Mouse (Mus musculus) testis, adult 2 months (tissue): ENCODE measurements around the gene Tpi1. TPM values are rescaled to one million over a fixed set of nuclear protein-coding genes. Genes with fewer than 3 reads are reported as not detected.
"Not testable (repeated sequence)": the region's sequence is repeated elsewhere in the genome, so short reads cannot be mapped to it uniquely, and the experiment has no call there.

Source experiments
- H3K27ac ChIP-seq: fragments of 200-500 bp; 2 replicates; pipeline ENCODE4 v1.5.1; 2012; ENCODE audit warnings: low read depth, low read length; ENCODE audit not compliant: control insufficient read depth, insufficient read depth
- H3K27me3 ChIP-seq: fragments of 200-500 bp; 2 replicates; pipeline ENCODE4 v1.6.1; 2012; ENCODE audit warnings: mild to moderate bottlenecking, low read length, moderate library complexity; ENCODE audit not compliant: control insufficient read depth, insufficient read depth
- H3K36me3 ChIP-seq: fragments of 200-500 bp; 2 replicates; pipeline ENCODE4 v1.6.1; 2012; ENCODE audit warnings: mild to moderate bottlenecking, low read length; ENCODE audit not compliant: control insufficient read depth, insufficient read depth
- H3K4me1 ChIP-seq: fragments of 200-500 bp; 2 replicates; pipeline ENCODE4 v1.6.1; 2012; ENCODE audit warnings: low read length; ENCODE audit not compliant: control insufficient read depth, insufficient read depth
- H3K4me3 ChIP-seq: fragments of 200-500 bp; 2 replicates; pipeline ENCODE4 v1.5.1; 2012; ENCODE audit warnings: low read depth, mild to moderate bottlenecking, low read length, moderate library complexity, mixed read lengths; ENCODE audit not compliant: control insufficient read depth
- CTCF ChIP-seq: fragments of 200-500 bp; IDR thresholded peaks from 2 replicates; pipeline ENCODE4 v1.5.1; 2012; ENCODE audit warnings: low read depth, mild to moderate bottlenecking, inconsistent platforms, low read length, moderate library complexity; ENCODE audit not compliant: control insufficient read depth, insufficient read depth, insufficient replicate concordance
- POLR2A ChIP-seq: fragments of 200-500 bp; IDR thresholded peaks from 2 replicates; pipeline ENCODE4 v1.6.1; 2012; ENCODE audit warnings: low read depth, mild to moderate bottlenecking, inconsistent platforms, low read length, moderate library complexity; ENCODE audit not compliant: control insufficient read depth
- polyA plus RNA-seq: library from polyadenylated mRNA; depleted of rRNA; stranded (reverse); fragments of >200 nt; gene quantifications from 2 replicates; pipeline ENCODE4 v1.2.3, GENCODE M21; 2012

The Tpi1 gene
- polyA plus RNA-seq, 1 experiment, result 473 TPM

GRCm38 (mm10) chr6:124811701-124812560 is 2.2 kb downstream of the Tpi1 start:
- peaks cover 2% of the 10 kb centered on the region; the same call in 1 of the 2 replicates for H3K36me3 ChIP-seq
- H3K27me3 ChIP-seq, result no peaks in the 10 kb centered on the region
- no peak for TF ChIP-seq POLR2A
- no peak for TF ChIP-seq CTCF
- peaks cover 52% of the 10 kb centered on the region for H3K4me1 ChIP-seq
- no peak overlapping the region for H3K27ac ChIP-seq
- peak overlapping the region; percentile 83 for H3K4me3 ChIP-seq

DNA sequence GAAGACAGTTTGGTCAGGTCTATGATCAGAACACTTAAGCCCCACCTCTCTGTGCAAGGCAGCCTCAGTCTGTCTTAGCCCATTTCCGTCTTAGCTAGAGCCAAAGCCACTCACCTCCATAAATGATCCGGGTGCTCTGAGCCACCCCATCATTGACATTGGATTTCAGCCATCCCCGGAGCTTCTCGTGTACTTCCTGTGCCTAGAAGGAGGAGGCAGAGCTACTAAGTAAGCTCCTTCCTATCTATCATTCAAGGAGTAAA is 2.8 kb downstream of the Tpi1 start:
- TF ChIP-seq POLR2A (no peak), CTCF (no peak)

GRCm38 (mm10) chr6:124810566-124811402 is 3.3 kb downstream of the Tpi1 start:
- peak overlapping the region; percentile 92 for H3K4me3 ChIP-seq
- not testable (repeated sequence) for H3K36me3 ChIP-seq, H3K27me3 ChIP-seq, H3K27ac ChIP-seq
- H3K4me1 ChIP-seq, result peaks cover 59% of the 10 kb centered on the region

More for the DNA sequence above, 2.8 kb downstream of the Tpi1 start:
- Histone ChIP-seq H3K36me3 (peaks cover 2% of the 10 kb centered on the region; the same call in 1 of the 2 replicates), H3K4me3 (peak overlapping the region; percentile 83), H3K27ac (no peak overlapping the region), H3K27me3 (no peaks in the 10 kb centered on the region), H3K4me1 (peaks cover 56% of the 10 kb centered on the region)

DNA sequence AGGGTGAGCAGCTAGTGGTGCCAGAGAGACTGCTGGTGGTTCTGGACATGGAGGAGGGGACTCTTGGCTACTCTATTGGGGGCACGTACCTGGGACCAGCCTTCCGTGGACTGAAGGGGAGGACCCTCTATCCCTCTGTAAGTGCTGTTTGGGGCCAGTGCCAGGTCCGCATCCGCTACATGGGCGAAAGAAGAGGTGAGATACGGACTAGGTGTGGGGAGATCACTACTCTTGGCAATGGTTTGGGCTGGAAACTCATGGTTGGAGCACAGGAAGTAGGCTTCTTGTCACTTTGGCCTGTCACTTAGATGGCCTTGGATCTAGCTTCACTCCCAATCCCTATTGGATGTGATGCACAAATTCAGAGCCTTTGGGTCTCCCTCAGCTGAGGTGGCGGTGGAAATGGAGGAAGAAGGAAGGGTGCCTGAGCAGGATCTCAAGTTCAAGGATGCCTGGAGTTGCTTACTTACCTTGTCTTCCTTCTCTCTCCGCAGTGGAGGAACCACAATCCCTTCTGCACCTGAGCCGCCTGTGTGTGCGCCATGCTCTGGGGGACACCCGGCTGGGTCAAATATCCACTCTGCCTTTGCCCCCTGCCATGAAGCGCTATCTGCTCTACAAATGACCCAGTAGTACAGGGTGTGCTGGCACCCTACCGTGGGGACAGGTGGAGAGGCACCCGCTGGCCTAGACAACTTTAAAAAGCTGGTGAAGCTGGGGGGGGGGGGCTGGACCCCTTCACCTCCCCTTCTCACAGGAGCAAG is 4.1 kb downstream of the Tpi1 start:
- H3K27me3 ChIP-seq, result no peaks in the 10 kb centered on the region
- H3K27ac ChIP-seq, result no peak overlapping the region
- TF ChIP-seq POLR2A, result no peak
- no peak for TF ChIP-seq CTCF
- H3K4me1 ChIP-seq, result peaks cover 53% of the 10 kb centered on the region
- H3K4me3 ChIP-seq, result peak overlapping the region; percentile 92
- peaks cover 2% of the 10 kb centered on the region; the same call in 1 of the 2 replicates for H3K36me3 ChIP-seq

GRCm38 (mm10) chr6:124809052-124809774 is 4.9 kb downstream of the Tpi1 start:
- TF ChIP-seq CTCF (peak; percentile 48; the same call in 1 of the 2 replicates), POLR2A (no peak)
- Histone ChIP-seq H3K27me3 (no peaks in the 10 kb centered on the region), H3K27ac (peak overlapping the region; percentile 87), H3K4me1 (peaks cover 50% of the 10 kb centered on the region), H3K36me3 (peaks cover 2% of the 10 kb centered on the region; the same call in 1 of the 2 replicates), H3K4me3 (peak overlapping the region; percentile 92)

DNA sequence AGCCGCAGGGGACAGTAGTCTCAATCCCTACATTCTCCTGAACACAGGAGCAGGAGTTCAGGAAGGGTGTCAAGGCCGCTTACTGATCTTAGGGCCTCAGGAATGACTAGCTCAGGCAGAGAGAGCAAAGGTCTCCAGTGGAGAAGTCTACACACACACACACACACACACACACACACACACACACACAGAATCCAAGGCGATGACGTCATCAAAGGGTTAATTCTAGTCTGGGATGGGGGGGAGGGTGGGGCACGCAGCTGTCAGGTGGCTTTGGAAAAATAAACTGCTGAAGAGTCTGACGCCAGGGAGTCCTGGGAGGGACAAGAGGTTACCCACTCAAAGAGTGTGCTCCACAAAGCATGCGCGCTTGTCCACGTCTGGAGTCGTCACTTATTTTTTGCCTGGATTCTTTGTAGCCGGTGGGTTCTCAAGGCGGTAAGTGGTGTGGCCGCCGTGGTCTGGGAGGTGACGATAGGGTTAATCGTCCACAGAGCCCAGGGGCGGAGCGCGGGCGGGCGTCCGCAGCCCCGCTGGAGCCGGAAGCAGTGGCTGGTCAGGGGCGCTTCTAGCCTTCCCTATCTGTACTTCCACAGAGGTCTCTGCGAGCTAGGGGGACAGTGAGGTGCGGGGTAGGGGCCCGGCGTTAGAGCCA is 5.6 kb downstream of the Tpi1 start, which contains the start of gene Spsb2:
Spsb2 (plus strand) TSS at position 304 of the 655 bp plus-strand sequence.
- TF ChIP-seq CTCF (no peak), POLR2A (0 out of 2 replicates have a peak, but pooled peaks have one; percentile 6)
- peak within 1 kb of the TSS; percentile 92 for H3K4me3 ChIP-seq
- H3K4me1 ChIP-seq, result peaks cover 45% of the 10 kb centered on the region
- H3K27me3 ChIP-seq, result no peaks in the 10 kb centered on the region
- peak within 1 kb of the TSS; percentile 87 for H3K27ac ChIP-seq
- peaks cover 2% of the 10 kb centered on the region; the same call in 1 of the 2 replicates for H3K36me3 ChIP-seq
